Mouse (Mus musculus) erythroblast, embryonic 14.5 days (primary cell): ENCODE measurements around the gene Bpgm.

Experiments used
- GATA1 ChIP-seq: IDR thresholded peaks from 2 replicates; pipeline ENCODE4 v1.6.1; 2012; ENCODE audit warnings: low read length, inconsistent platforms, mixed read lengths
- TAL1 ChIP-seq: IDR thresholded peaks from 3 replicates; pipeline ENCODE4 v1.6.1; 2012; ENCODE audit warnings: low read length, inconsistent platforms, mixed read lengths

DNA sequence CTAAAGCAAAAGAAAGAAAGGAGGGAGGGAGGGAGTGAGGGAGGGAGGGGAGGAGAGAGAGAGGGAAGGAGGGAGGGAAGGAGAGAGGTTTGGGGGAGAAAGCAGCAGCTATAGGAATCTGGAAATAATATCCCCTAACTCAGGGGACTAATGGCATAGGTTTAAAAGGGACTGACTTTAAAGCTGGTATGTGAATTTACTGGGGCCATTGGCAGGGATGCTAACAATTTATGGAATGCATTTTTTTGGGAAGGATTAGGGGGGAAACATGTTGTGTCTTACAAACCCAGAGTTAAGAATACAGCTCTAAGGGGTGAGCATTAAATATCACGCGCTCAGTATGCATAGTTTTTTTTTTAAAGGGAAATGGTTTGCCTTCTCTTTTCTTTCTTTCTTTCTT, 44.5 kb downstream of the Bpgm start:
- TF ChIP-seq TAL1 (no peak), GATA1 (no peak)
